Mouse (Mus musculus) lung, embryonic 15.5 days (tissue): ENCODE results near the gene Atf4. TPM values are rescaled to one million over a fixed set of nuclear protein-coding genes. Genes with fewer than 3 reads are reported as not detected.

Experiments used
- ATAC-seq: fragments of 200-750 bp; cut with Nextera tagmentation; 2 replicates; pipeline ENCODE4 v1.8.0; 2017; ENCODE audit warnings: moderate number of reproducible peaks, borderline replicate concordance; ENCODE audit not compliant: low FRiP score, low TSS enrichment; ENCODE audit errors: extremely low read depth
- H3K27ac ChIP-seq: fragments of 300-500 bp; sonication (generic); 2 replicates; pipeline ENCODE4 v1.5.1; 2015; ENCODE audit warnings: moderate library complexity, mild to moderate bottlenecking, inconsistent platforms
- H3K27me3 ChIP-seq: fragments of 300-500 bp; sonication (generic); 2 replicates; pipeline ENCODE4 v1.6.1; 2015; ENCODE audit warnings: inconsistent platforms
- H3K36me3 ChIP-seq: fragments of 300-500 bp; sonication (generic); 2 replicates; pipeline ENCODE4 v1.6.1; 2015; ENCODE audit warnings: inconsistent platforms
- H3K4me1 ChIP-seq: fragments of 300-500 bp; sonication (generic); 2 replicates; pipeline ENCODE4 v1.6.1; 2015; ENCODE audit warnings: inconsistent platforms
- H3K4me2 ChIP-seq: fragments of 300-500 bp; sonication (generic); 2 replicates; pipeline ENCODE4 v1.6.1; 2015; ENCODE audit warnings: inconsistent platforms, mild to moderate bottlenecking, moderate library complexity
- H3K4me3 ChIP-seq: fragments of 300-500 bp; sonication (generic); 2 replicates; pipeline ENCODE4 v1.5.1; 2015; ENCODE audit warnings: mild to moderate bottlenecking, inconsistent platforms
- H3K9ac ChIP-seq: fragments of 300-500 bp; sonication (generic); 2 replicates; pipeline ENCODE4 v1.6.1; 2015; ENCODE audit warnings: inconsistent platforms
- H3K9me3 ChIP-seq: fragments of 300-500 bp; sonication (generic); 2 replicates; pipeline ENCODE4 v1.6.1; 2016; ENCODE audit warnings: inconsistent platforms
- WGBS: fragments of 180-500 bp; shearing (Covaris S2); methylation state at CpG from one replicate; pipeline ENCODE4 v1.1.7; 2015; 5-methylcytosine and 5-hydroxymethylcytosine counted together
- polyA plus RNA-seq: library from polyadenylated mRNA; unstranded; fragments of >200 nt; fragmentation: Nextera tagmentation; extraction: Ambion mirVana; gene quantifications from 2 replicates; pipeline ENCODE4 v1.2.1, GENCODE M21; 2015

Atf4 gene
- polyA plus RNA-seq, 1 experiment from 2014 or later = 124 TPM

DNA sequence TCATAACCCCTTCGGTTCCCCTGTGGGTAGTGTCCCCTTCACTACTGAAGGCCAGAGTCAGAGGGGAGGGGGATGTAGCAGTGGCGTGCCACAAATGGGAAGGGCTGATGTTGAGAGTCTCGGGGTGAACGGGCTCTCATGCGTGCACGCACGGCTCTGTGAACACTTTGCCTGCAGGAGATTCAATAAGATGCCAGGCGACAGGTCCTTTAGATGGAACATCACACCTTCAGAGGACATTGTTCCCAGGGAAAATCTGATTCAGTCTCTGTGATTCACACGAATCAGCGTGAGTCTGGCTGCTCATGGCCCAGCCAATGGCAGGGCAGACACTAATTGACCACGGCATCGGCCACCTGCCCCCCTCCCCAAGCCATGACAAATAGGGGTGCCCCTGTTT, 49.2 kb downstream of the Atf4 start:
- Histone ChIP-seq H3K4me2 (no peak overlapping the region), H3K27me3 (no peaks in the 10 kb centered on the region), H3K4me3 (no peak overlapping the region), H3K36me3 (no peaks in the 10 kb centered on the region), H3K27ac (no peak overlapping the region), H3K9me3 (no peaks in the 10 kb centered on the region), H3K4me1 (no peaks in the 10 kb centered on the region), H3K9ac (no peak overlapping the region)
- no peak for ATAC-seq
- 78% methylated on average over 12 of the region's 12 CpGs for WGBS

DNA sequence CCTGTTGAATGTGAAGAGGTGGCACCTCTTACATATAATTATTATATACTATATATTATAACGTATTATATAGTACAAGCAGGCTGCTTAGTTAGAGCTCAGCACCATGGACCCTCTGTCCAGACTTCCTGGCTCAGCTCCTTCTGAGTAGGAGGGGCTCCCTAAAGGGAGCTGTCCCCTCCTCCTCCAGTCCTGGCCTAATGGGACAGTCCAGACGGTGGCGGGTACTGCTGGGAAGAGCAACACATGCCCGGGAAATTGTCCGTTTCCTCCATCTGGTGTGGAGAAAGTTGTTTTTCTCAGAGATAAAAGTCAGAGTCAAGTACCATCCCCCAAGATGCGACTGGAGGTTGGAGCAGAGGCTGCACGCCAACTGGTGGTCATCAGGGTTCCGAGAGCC, 51.2 kb downstream of the Atf4 start:
- no peaks in the 10 kb centered on the region for H3K4me1 ChIP-seq
- H3K9me3 ChIP-seq = no peaks in the 10 kb centered on the region
- WGBS = 31% methylated on average over 8 of the region's 8 CpGs
- H3K9ac ChIP-seq = no peak overlapping the region
- H3K27ac ChIP-seq = no peak overlapping the region
- ATAC-seq = no peak
- H3K36me3 ChIP-seq = no peaks in the 10 kb centered on the region
- no peak overlapping the region for H3K4me3 ChIP-seq
- H3K27me3 ChIP-seq = no peaks in the 10 kb centered on the region
- no peak overlapping the region for H3K4me2 ChIP-seq

Other genes starting within 250 kb of the Atf4 start
- gene Pdgfb, start 240.2 kb upstream of the Atf4 start, polyA plus RNA-seq = 8.4 TPM in 2 replicates
- 18.8 and 20.6 TPM in 2 replicates for gene Syngr1, start 163.8 kb upstream of the Atf4 start, polyA plus RNA-seq
- 1,053 and 1,095 TPM in 2 replicates for gene Rpl3, start 163.3 kb upstream of the Atf4 start, polyA plus RNA-seq
- gene Tab1, start 122.1 kb upstream of the Atf4 start, polyA plus RNA-seq = 33.0 and 34.6 TPM in 2 replicates
- gene Mgat3, start 81.5 kb upstream of the Atf4 start, polyA plus RNA-seq = 4.9 and 5.2 TPM in 2 replicates
- gene Mief1, start 21.2 kb upstream of the Atf4 start, polyA plus RNA-seq = 28.4 and 28.9 TPM in 2 replicates
- not detected in 2 replicates for gene AC140267.1, start 19.3 kb upstream of the Atf4 start, polyA plus RNA-seq
- gene Rps19bp1, start 9.1 kb downstream of the Atf4 start, polyA plus RNA-seq = 47.1 and 51.8 TPM in 2 replicates
- not detected in 2 replicates for gene Cacna1i, start 32.1 kb downstream of the Atf4 start, polyA plus RNA-seq